Comparison of ENCODE assay signal across 20 mouse cellular contexts in genomic region chr1:106613371-106613770, GRCm38 (mm10).
A peak's percentile ranks its signal among the peaks of the same experiment; 100 is the strongest.
DNase-seq lines count a peak whose midpoint lies in the region; ATAC-seq and TF ChIP-seq lines count a peak whose summit lies in the region.
"Had no signal": no experiment of that assay in that cellular context is flagged by ENCODE, and none has a peak within 500 bp of the region (broad histone marks: within the 10 kb centered on the region; RNA-seq: fewer than 3 reads in every experiment).

No protein-coding gene starts in this region.

- no peak for DNase-seq in heart, adult 2 months
- no peak for DNase-seq in spleen, adult 2 months (ENCODE audit: low read depth in 1 of 2, low spot score in 2 of 2)
- DNase-seq in spleen, adult 18-20 months: no peak
- DNase-seq in MEL (ENCODE audit: low read depth, low spot score): no peak
- DNase-seq in adrenal gland, postnatal 25 days: no peak
- DNase-seq in urinary bladder, postnatal 4 days (ENCODE audit: low spot score in 2 of 2): no peak
- DNase-seq: adrenal gland, adult 8-10 months; cerebellum, adult 9-11 months; gastrocnemius, postnatal 25 days; heart, postnatal 10 days; lung, adult 2 months; lung, postnatal 4 days had no signal

- WGBS in heart, adult 2 months: 85% methylated on average over 5 of the region's 5 CpGs
- 80% methylated on average over 5 of the region's 5 CpGs for WGBS in heart, embryonic 12.5 days
- WGBS in spleen, adult 2 months: 70% methylated on average over 5 of the region's 5 CpGs
- WGBS in small intestine, adult 2 months: 86% methylated on average over 5 of the region's 5 CpGs

- no peaks in the 10 kb centered on the region for H3K36me3 ChIP-seq in heart, adult 2 months (ENCODE audit: control insufficient read depth, insufficient read depth, low read length)
- no peaks in the 10 kb centered on the region for H3K36me3 ChIP-seq in heart, embryonic 12.5 days
- no peaks in the 10 kb centered on the region; the same call in 1 of the 2 replicates for H3K36me3 ChIP-seq in spleen, adult 2 months (ENCODE audit: control insufficient read depth, insufficient read depth, low read length)
- H3K36me3 ChIP-seq in MEL (ENCODE audit: control insufficient read depth in 1 of 2, insufficient read depth in 2 of 2, low read length in 2 of 2): no peaks in the 10 kb centered on the region
- no peaks in the 10 kb centered on the region for H3K36me3 ChIP-seq in small intestine, adult 2 months (ENCODE audit: control insufficient read depth, insufficient read depth, low read length)
- H3K36me3 ChIP-seq: embryonic facial prominence, embryonic 12.5 days; heart, embryonic 10.5 days; limb, embryonic 10.5 days; midbrain, embryonic 13.5 days had no signal

- H3K27me3 ChIP-seq in heart, adult 2 months (ENCODE audit: control insufficient read depth, insufficient read depth, low read length): no peaks in the 10 kb centered on the region
- H3K27me3 ChIP-seq in heart, embryonic 12.5 days (replicated peaks): no peaks in the 10 kb centered on the region
- H3K27me3 ChIP-seq in spleen, adult 2 months (ENCODE audit: control insufficient read depth, insufficient read depth, low read length): no peaks in the 10 kb centered on the region
- no peaks in the 10 kb centered on the region; a peak in 1 of 4 replicates for H3K27me3 ChIP-seq in MEL (ENCODE audit: control insufficient read depth in 1 of 2, insufficient read depth in 2 of 2, low read length in 2 of 2)
- no peaks in the 10 kb centered on the region for H3K27me3 ChIP-seq in small intestine, adult 2 months (ENCODE audit: control insufficient read depth, insufficient read depth, low read length)
- H3K27me3 ChIP-seq: embryonic facial prominence, embryonic 12.5 days; forebrain, embryonic 13.5 days; midbrain, embryonic 13.5 days had no signal

- H3K4me2 ChIP-seq in heart, embryonic 12.5 days: no peak overlapping the region
- H3K4me2 ChIP-seq: embryonic facial prominence, embryonic 12.5 days; forebrain, embryonic 13.5 days; midbrain, embryonic 13.5 days had no signal

- no peaks in the 10 kb centered on the region for H3K4me1 ChIP-seq in heart, adult 2 months (ENCODE audit: control insufficient read depth, insufficient read depth, low read length)
- H3K4me1 ChIP-seq in heart, embryonic 12.5 days (replicated peaks): peaks cover 24% of the 10 kb centered on the region
- peaks cover 11% of the 10 kb centered on the region; the same call in 1 of the 2 replicates for H3K4me1 ChIP-seq in spleen, adult 2 months (ENCODE audit: control insufficient read depth, insufficient read depth, insufficient read length)
- H3K4me1 ChIP-seq in MEL (ENCODE audit: control insufficient read depth in 1 of 2, insufficient read depth in 2 of 2, low read length in 2 of 2): no peaks in the 10 kb centered on the region; a peak in 1 of 4 replicates
- no peaks in the 10 kb centered on the region; the same call in 1 of the 2 replicates for H3K4me1 ChIP-seq in small intestine, adult 2 months (ENCODE audit: control insufficient read depth, insufficient read depth, insufficient read length, low read length)
- H3K4me1 ChIP-seq: forebrain, embryonic 13.5 days; midbrain, embryonic 13.5 days had no signal

- no peak overlapping the region for H3K9ac ChIP-seq in heart, adult 2 months (ENCODE audit: low read depth, low read length)
- H3K9ac ChIP-seq in heart, embryonic 12.5 days: no peak overlapping the region
- H3K9ac ChIP-seq in MEL (ENCODE audit: control insufficient read depth, low read depth, low read length, poor library complexity, severe bottlenecking): no peak overlapping the region
- H3K9ac ChIP-seq: embryonic facial prominence, embryonic 12.5 days; forebrain, embryonic 13.5 days; midbrain, embryonic 13.5 days had no signal

- no peak overlapping the region for H3K27ac ChIP-seq in heart, adult 2 months
- H3K27ac ChIP-seq in heart, embryonic 12.5 days (ENCODE audit: poor library complexity, severe bottlenecking): no peak overlapping the region
- peak overlapping the region; percentile 70; the same call in 1 of the 2 replicates for H3K27ac ChIP-seq in spleen, adult 2 months (ENCODE audit: insufficient read depth, low read length)
- no peak overlapping the region for H3K27ac ChIP-seq in MEL (ENCODE audit: control insufficient read depth, low read depth, low read length)
- H3K27ac ChIP-seq in small intestine, adult 2 months (ENCODE audit: insufficient read depth, low read depth, low read length): 0 out of 2 replicates have a peak overlapping the region, but pooled peaks have one; percentile 6
- H3K27ac ChIP-seq: embryonic facial prominence, embryonic 12.5 days; forebrain, embryonic 13.5 days; heart, embryonic 10.5 days; limb, embryonic 10.5 days; midbrain, embryonic 13.5 days had no signal

- H3K9me3 ChIP-seq in heart, embryonic 12.5 days (replicated peaks): no peaks in the 10 kb centered on the region
- H3K9me3 ChIP-seq in MEL (replicated peaks; ENCODE audit: insufficient read depth, low read length): no peaks in the 10 kb centered on the region
- H3K9me3 ChIP-seq: embryonic facial prominence, embryonic 12.5 days; forebrain, embryonic 13.5 days; heart, embryonic 10.5 days; limb, embryonic 10.5 days; midbrain, embryonic 13.5 days had no signal

- peak; percentile 31 for TF ChIP-seq CTCF in heart, adult 2 months (IDR thresholded peaks at IDR 0.05)
- TF ChIP-seq CTCF in spleen, adult 2 months (IDR thresholded peaks at IDR 0.05; ENCODE audit: extremely low read depth, insufficient read depth, insufficient read length, insufficient replicate concordance): no peak; the same call in 1 of the 2 replicates
- peak; percentile 13 to 42 (median 18); a peak in 4 of 6 replicates for TF ChIP-seq CTCF in MEL (IDR thresholded peaks at IDR 0.05 in 2 of 3, conservative IDR thresholded peaks at IDR 0.05 in 1 of 3; ENCODE audit: control insufficient read depth in 1 of 3, insufficient read depth in 1 of 3, low read depth in 2 of 3, low read length in 3 of 3, poor library complexity in 1 of 3, severe bottlenecking in 1 of 3)
- no peak for TF ChIP-seq CTCF in small intestine, adult 2 months (IDR thresholded peaks at IDR 0.05; ENCODE audit: extremely low read depth, insufficient read length, insufficient replicate concordance, low read depth, low read length)

- TF ChIP-seq POLR2A in heart, adult 2 months (IDR thresholded peaks at IDR 0.05; ENCODE audit: insufficient read depth, low read depth, low read length): no peak
- TF ChIP-seq POLR2A in spleen, adult 2 months (IDR thresholded peaks at IDR 0.05; ENCODE audit: low read depth, low read length): no peak
- no peak for TF ChIP-seq POLR2A in MEL (IDR thresholded peaks at IDR 0.05; ENCODE audit: control insufficient read depth in 1 of 2, insufficient read depth in 1 of 2, low read depth in 1 of 2, low read length in 2 of 2, poor library complexity in 1 of 2)
- no peak for TF ChIP-seq POLR2A in small intestine, adult 2 months (IDR thresholded peaks at IDR 0.05; ENCODE audit: low read depth, low read length)

- intact Hi-C loops in heart, adult 2 months (cut with DNase I): no loop called here

- no peak overlapping the region for H3K4me3 ChIP-seq in heart, adult 2 months
- H3K4me3 ChIP-seq in heart, embryonic 12.5 days: no peak overlapping the region
- no peak overlapping the region for H3K4me3 ChIP-seq in spleen, adult 2 months (ENCODE audit: extremely low read depth, insufficient read depth, insufficient read length)
- no peak overlapping the region for H3K4me3 ChIP-seq in MEL (ENCODE audit: control insufficient read depth in 1 of 2, insufficient read depth in 1 of 2, low read depth in 2 of 2, low read length in 2 of 2)
- H3K4me3 ChIP-seq in small intestine, adult 2 months (ENCODE audit: low read depth, low read length): no peak overlapping the region
- H3K4me3 ChIP-seq: embryonic facial prominence, embryonic 12.5 days; erythroblast, embryonic 14.5 days; forebrain, embryonic 13.5 days; heart, embryonic 10.5 days; limb, embryonic 10.5 days; midbrain, embryonic 13.5 days had no signal

- TF ChIP-seq EP300 in heart, adult 2 months (IDR thresholded peaks at IDR 0.05; ENCODE audit: insufficient read depth, low read depth, low read length): no peak
- TF ChIP-seq EP300 in MEL (IDR thresholded peaks at IDR 0.05; ENCODE audit: low read depth in 1 of 2, low read length in 2 of 2): no peak

- H3K79me2 ChIP-seq in heart, adult 2 months (replicated peaks; ENCODE audit: control insufficient read depth, insufficient read depth, low read length): no peaks in the 10 kb centered on the region
- H3K79me2 ChIP-seq in MEL (ENCODE audit: control insufficient read depth, insufficient read depth, low read length, poor library complexity): no peaks in the 10 kb centered on the region

- no peak; the same call in 1 of the 2 replicates for TF ChIP-seq RAD21 in MEL (IDR thresholded peaks at IDR 0.05; ENCODE audit: low read depth, low read length)

- no peak for ATAC-seq in heart, embryonic 12.5 days (ENCODE audit: insufficient number of reproducible peaks, low FRiP score)
- ATAC-seq: forebrain, embryonic 13.5 days; midbrain, embryonic 13.5 days had no signal

TF ChIP-seq in MEL, 35 proteins besides CTCF, POLR2A, EP300 and RAD21:
- TF ChIP-seq ZNF384 (IDR thresholded peaks at IDR 0.05; ENCODE audit: low read depth, low read length) (no peak), TBP (IDR thresholded peaks at IDR 0.05; ENCODE audit: low read depth, low read length) (no peak), POLR2AphosphoS5 (IDR thresholded peaks at IDR 0.05; ENCODE audit: borderline replicate concordance, low read depth, low read length) (no peak), BHLHE40 (IDR thresholded peaks at IDR 0.05; ENCODE audit: borderline replicate concordance, low read depth, low read length) (no peak), MAZ (IDR thresholded peaks at IDR 0.05; ENCODE audit: low read depth, low read length) (no peak), ZC3H11A (IDR thresholded peaks at IDR 0.05; ENCODE audit: low read depth, low read length) (no peak), MEF2A (IDR thresholded peaks at IDR 0.05; ENCODE audit: extremely low read depth, insufficient replicate concordance, low read depth, low read length, poor library complexity, severe bottlenecking) (no peak), ETS1 (IDR thresholded peaks at IDR 0.05; ENCODE audit: low read depth, low read length) (no peak), SIN3A (IDR thresholded peaks at IDR 0.05; ENCODE audit: low read length) (no peak), MYB (IDR thresholded peaks at IDR 0.05; ENCODE audit: low read depth, low read length) (no peak), GABPA (IDR thresholded peaks at IDR 0.05; ENCODE audit: low read depth, low read length) (no peak), E2F4 (IDR thresholded peaks at IDR 0.05; ENCODE audit: borderline replicate concordance, low read depth, low read length) (no peak), UBTF (IDR thresholded peaks at IDR 0.05; ENCODE audit: borderline replicate concordance, insufficient read depth, low read depth, low read length) (no peak), TAL1 (IDR thresholded peaks at IDR 0.05; ENCODE audit: low read length) (no peak), ZMIZ1 (IDR thresholded peaks at IDR 0.05; ENCODE audit: low read depth, low read length) (no peak), CHD2 (IDR thresholded peaks at IDR 0.05; ENCODE audit: low read length) (no peak)

Comparison
In these comparisons a context has a peak if more than half of its experiments do, and no peak if none do; other contexts are left out.
1. H3K27ac ChIP-seq: peak in spleen, adult 2 months (single experiment) and small intestine, adult 2 months (single experiment); none in heart, adult 2 months (single experiment), heart, embryonic 12.5 days (single experiment) and MEL (single experiment).
2. CTCF ChIP-seq: peak in heart, adult 2 months (single experiment) and MEL (3 of 3); none in spleen, adult 2 months (single experiment) and small intestine, adult 2 months (single experiment).